Comparison of ENCODE assay signal across 9 mouse cellular contexts in genomic region chr8:81609064-81609463, GRCm38 (mm10).
"Had no signal": no experiment of that assay in that cellular context is flagged by ENCODE, and none has a peak within 500 bp of the region (broad histone marks: within the 10 kb centered on the region; RNA-seq: fewer than 3 reads in every experiment).

No protein-coding gene starts in this region.

- ATAC-seq: midbrain, embryonic 16.5 days had no signal

- DNase-seq: kidney, adult 11 months; kidney, adult 9 months; kidney, postnatal 36 days; layer of hippocampus, adult 9-11 months; layer of hippocampus, postnatal 36 days; right cerebral cortex, adult 18-20 months; right cerebral cortex, postnatal 25 days; thymus, postnatal 25 days had no signal
